Mouse (Mus musculus): ENCODE results near the gene Abcb8.

The Abcb8 gene

GRCm38 (mm10) chr5:24426556-24427284 is 33.3 kb downstream of the Abcb8 start:
- no peak for DNase-seq (ENCODE audit: low spot score)

DNA sequence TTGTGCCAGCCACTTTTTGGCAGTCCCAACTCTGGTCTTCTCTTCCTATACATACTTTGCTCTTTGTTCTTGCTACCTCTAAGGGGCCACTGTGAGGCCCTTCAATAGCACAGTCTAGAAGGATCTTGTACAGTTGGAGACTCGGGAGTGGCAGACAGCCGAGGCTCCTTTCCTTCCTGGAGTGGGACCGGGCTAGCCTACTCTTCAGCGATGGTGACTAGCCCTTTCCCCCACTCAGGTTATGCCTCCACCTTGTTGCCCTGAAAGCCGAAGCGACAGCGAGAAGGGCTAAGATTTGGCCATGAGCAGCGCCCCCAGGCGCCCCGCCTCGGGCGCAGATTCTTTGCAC is 33.8 kb downstream of the Abcb8 start:
- no peak for DNase-seq (ENCODE audit: low spot score)

GRCm38 (mm10) chr5:24427981-24428402 is 34.5 kb downstream of the Abcb8 start:
- DNase-seq (ENCODE audit: low spot score) = no peak

GRCm38 (mm10) chr5:24428596-24428995 is 35.1 kb downstream of the Abcb8 start:
- no peak for DNase-seq (ENCODE audit: low spot score)

DNA sequence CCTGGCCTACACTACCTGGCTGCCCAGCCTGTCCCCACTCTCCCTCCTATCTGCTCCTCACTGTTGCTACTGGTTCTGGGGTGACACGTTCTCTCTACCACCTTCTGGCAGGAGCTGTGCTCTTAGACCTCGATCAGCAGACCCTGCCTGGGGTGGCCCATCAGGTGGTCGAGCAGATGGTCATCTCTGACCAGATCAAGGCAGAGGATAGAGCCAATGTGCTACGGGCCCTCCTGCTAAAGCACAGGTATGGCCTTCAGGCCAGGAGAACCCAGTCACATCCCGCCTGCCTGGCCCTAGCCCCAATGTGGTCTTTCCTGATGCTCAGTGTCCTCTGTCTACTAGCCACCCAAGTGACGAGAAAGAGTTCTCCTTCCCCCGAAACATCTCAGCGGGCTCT is 40.5 kb downstream of the Abcb8 start:
- no peak for DNase-seq (ENCODE audit: low spot score)

DNA sequence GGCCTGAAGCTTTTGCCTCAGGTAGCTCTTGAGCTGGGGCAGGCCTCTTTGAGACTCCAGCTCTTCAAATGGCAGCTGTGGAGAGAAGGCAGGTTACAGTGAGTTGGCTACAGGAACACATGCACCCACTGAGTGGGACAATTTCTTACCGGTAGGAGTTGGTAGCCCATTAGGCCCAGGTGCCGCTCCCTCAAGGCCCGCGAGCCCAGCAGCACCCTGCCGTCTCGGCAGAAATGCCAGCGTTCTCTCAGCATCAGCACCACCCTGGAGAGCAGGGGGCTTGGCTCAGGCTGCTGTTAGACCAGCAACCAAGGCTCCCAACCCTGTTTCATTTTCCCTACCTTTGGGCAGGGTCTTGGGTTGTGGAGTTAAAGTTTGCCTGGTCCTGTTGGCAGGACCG is 47.7 kb downstream of the Abcb8 start:
- DNase-seq (ENCODE audit: low spot score) = no peak

DNA sequence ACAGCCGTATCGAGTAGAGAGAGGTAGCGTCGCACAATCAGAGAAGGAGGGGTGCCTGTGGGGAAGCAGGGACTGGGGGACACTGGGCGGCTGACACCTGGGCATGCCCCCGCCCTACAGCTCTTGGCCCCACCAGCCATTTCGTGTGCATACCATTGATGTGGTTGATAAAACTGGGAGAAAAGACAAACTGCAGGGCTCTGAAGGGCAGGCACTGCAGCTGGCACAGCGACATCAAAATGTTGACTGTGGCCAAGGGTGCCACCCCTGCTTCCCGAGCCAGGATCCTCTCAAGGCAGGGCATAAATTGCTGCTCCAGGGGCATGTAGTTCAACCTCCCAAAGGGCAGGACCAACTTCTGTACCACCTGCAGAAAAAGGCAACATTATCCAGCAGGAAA is 48.6 kb downstream of the Abcb8 start:
- no peak for DNase-seq (ENCODE audit: low spot score)

GRCm38 (mm10) chr5:24443204-24443603 is 49.7 kb downstream of the Abcb8 start:
- DNase-seq (ENCODE audit: low spot score) = no peak

DNA sequence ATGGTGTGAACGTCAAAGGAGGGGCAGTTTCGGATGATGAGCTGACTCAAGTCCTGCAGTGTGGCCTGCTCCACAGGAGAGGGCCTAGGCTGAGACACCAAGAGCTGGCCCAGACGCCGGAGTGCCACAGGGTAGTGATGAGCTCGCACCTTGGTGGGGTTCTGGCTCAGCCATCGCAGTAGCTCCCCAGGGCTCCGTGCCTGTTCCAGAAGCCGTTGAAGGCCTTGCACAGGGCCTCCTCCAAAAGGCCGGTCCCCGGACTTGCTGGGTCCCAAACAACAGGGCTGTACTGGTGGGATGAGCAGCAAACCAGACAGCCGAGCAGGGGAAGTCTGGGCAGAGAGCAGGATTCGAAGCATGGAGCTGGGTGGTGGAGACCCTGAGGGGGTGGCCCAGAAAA is 50.5 kb downstream of the Abcb8 start:
- no peak for DNase-seq (ENCODE audit: low spot score)

- DNase-seq (ENCODE audit: low spot score) = peak; percentile 94
Measured at GRCm38 (mm10) chr5:24444746-24445427, 51.4 kb downstream of the Abcb8 start, which contains the start of gene Fastk. TSS of gene Fastk (minus strand) at chr5:24445287.

DNA sequence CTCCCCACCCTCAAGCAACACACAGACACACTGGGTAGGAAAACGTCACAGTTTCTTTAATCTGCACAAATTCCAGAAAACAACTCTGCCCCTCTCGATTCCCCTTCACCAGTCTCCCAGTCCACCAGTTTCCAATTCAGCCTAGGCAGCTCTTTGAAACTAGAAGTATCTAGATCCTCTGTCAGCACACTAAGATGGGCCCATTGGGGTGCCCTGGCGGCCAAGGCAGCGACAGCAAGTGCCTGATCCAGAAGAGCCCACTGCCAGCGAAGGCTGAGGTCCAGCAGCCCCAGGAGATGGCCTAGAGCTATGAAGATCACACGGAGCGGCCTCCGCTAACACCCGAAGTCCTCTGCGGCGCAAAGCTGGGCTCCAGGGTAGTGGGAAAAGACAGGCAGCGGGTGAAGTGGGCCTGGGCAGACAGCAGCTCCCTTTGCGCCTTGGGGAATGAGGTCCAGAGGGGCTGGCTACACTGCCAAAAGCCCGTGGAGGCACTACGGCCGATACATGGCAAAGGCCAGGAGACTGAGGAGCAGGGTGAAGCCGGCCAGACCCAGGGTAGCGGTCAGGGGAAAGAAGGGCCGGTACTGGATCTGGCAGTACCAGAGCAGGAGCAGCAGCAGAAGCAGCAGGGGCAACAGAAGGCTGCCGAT is 52.1 kb downstream of the Abcb8 start:
- no peak for DNase-seq (ENCODE audit: low spot score)

- no peak for DNase-seq (ENCODE audit: low spot score)
Measured at GRCm38 (mm10) chr5:24446630-24447029, 53.2 kb downstream of the Abcb8 start.

DNA sequence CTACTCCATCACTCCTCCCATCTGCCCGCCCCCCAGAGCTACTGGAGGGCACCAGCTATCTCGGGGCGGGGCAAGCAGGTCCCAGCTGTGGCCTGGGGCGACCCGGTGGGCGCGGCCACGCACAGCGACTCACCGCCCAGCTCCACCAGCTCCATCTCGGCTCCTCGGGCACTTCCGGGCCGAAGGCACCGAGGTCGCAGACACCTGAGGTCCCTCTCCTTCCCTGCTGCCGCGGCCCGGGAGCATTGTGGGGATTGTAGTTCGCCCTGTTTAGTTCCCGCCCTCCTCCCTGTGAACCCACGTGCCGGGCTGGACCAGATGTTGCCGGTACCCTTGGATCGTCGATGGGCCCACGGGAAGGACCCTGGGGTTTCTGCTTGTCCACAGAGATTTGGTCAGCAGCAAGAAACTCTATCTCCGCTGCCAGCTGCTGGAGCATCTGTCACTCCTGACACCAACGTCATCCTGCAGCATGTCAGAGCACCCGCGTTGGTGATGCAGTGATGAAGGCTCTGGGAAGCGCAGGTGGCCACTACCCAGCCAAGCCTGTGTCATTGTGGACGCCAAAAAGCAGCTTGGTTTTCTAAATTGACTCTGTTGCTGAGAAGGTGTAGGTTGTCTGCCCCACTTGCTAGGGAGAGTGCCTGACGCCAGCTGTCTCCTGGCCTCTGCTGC is 54.3 kb downstream of the Abcb8 start, which contains the start of gene Tmub1:
Gene Tmub1 (minus strand): TSS at position 231 of the 675 bp plus-strand sequence.
- peak; percentile 86 for DNase-seq (ENCODE audit: low spot score)

- DNase-seq (ENCODE audit: low spot score) = peak; percentile 88
Measured at GRCm38 (mm10) chr5:24451264-24452029, 58.0 kb downstream of the Abcb8 start.

DNA sequence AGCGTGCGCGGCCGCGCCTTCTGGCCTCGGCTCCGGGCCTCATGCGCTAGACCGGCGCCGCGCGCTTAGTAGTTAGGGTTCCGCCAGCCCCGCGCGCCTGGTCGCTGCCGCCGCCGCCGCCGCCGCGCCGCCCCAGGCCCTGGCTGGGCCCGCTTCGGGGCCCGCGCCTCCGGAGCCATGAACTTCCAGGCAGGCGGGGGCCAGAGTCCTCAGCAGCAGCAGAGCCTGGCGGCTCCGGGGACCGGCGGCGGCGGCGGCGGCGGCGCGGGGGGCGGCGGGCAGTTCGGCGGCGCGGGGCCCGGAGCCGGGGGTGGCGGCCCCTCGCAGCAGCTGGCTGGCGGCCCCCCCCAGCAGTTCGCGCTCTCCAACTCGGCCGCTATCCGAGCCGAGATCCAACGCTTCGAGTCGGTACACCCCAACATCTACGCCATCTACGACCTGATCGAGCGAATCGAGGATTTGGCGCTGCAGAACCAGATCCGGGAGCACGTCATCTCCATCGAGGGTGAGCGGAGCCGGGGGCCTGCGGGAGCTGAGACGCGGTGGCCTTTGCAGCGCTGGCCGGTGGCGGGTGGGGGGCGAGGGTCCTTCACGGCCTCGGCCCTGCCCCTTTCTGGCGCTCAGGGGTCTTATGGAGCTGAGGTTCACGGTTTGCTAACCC is 58.7 kb downstream of the Abcb8 start, which contains the start of gene Agap3:
Gene Agap3 (plus strand): TSS at position 148 of the 661 bp plus-strand sequence.
- DNase-seq (ENCODE audit: low spot score) = peak; percentile 59

DNA sequence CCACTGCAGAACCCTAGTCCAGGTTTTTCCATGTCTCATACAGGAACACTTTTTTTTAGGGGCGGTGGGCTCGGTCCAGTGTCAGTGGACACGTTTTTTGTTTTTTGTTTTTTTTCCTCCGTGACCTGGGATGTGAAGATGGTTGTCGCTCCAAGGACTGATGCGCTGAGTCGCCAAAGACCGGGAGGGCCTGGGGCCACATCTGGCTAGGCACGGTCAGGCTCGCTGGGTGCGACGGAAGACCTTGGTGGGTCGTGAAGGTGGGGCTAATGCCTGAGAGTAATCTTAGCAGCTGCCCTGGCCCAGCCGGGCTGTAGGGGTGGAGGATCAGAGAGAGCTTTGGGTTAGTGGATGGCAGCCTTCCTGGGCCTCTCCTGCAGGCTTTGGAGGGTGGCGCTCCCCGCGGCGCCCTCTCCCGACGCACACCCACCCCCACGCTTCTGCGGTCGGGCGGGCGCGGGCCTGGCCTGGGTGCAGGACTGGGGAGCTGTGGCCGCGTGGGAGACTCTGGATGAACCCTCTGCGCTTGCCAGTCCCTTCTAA is 59.3 kb downstream of the Abcb8 start:
- DNase-seq (ENCODE audit: low spot score) = no peak

DNA sequence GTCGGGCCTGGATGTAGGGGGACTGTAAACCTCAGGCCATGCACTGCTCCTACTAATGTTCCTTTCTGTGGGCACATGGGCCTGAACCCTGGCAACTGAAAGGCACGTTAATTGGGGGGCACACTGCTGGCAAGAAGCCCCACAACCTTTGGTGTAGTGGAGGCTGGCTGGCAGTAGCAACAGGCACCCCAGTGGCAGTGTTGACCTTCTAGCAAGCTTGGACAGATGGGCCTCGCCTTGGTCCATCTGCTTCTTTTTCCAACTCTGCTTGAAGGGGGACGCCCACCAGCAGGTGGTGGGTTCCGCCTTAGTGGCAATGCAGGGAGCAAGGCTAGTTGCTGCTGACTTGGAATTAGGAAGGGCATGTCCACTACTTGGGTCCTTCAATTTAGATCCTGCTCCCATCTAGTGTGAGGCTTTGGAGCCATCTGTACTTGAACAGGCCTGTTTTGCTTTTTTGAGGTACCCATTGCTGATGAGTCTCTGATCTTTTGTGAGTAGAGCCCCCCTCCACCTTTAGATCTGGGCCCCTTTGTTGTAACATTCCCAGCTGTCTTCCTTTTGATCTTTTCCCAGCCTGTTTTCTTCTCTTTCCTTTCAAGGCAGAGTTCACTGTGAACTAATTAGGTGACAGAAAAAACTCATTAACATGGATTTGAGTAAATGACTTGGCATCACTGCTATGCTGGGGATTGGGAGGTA is 60.0 kb downstream of the Abcb8 start:
- no peak for DNase-seq (ENCODE audit: low spot score)

GRCm38 (mm10) chr5:24453985-24454303 is 60.5 kb downstream of the Abcb8 start:
- DNase-seq (ENCODE audit: low spot score) = no peak

- no peak for DNase-seq (ENCODE audit: low spot score)
Measured at GRCm38 (mm10) chr5:24455076-24455475, 61.6 kb downstream of the Abcb8 start.

DNA sequence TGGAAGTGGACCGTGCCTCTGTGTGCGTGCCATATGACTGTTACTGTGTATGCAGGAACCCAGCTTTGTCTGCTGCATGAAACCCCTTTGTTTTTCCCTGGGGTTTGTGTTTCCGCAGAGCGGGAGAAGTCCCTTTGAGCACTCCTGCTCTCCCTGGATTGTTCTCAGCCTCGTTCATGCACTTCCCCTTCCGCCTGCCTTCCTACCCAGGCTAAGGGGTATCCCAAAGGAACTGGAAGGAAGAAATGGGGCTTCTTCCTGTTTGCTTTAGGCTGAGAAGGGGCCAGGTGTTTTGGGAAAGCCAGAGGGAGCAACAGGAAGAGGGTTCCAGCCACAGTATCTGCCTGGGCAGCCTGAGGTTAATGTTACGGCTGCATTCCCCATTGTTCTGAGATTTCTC is 62.1 kb downstream of the Abcb8 start:
- DNase-seq (ENCODE audit: low spot score) = no peak
